Mouse (Mus musculus) lung, embryonic 16.5 days (tissue): ENCODE data around the gene Pdik1l. TPM values are rescaled to one million over a fixed set of nuclear protein-coding genes. Genes with fewer than 3 reads are reported as not detected.
"Not testable (repeated sequence)": the region's sequence is repeated elsewhere in the genome, so short reads cannot be mapped to it uniquely, and the experiment has no call there.

Experiments
- ATAC-seq: fragments of 200-750 bp; cut with Nextera tagmentation; 2 replicates; pipeline ENCODE4 v1.8.0; 2017; ENCODE audit warnings: low read depth, mild to moderate bottlenecking, moderate library complexity
- H3K27ac ChIP-seq: fragments of 300-500 bp; sonication (generic); 2 replicates; pipeline ENCODE4 v1.5.1; 2014; ENCODE audit warnings: mild to moderate bottlenecking, control low read depth, low read length
- H3K27me3 ChIP-seq: fragments of 300-500 bp; sonication (generic); 2 replicates; pipeline ENCODE4 v1.6.1; 2014; ENCODE audit warnings: low read depth, low read length, mixed read lengths; ENCODE audit not compliant: control insufficient read depth, insufficient read depth
- H3K36me3 ChIP-seq: fragments of 300-500 bp; sonication (generic); 2 replicates; pipeline ENCODE4 v1.6.1; 2014; ENCODE audit warnings: low read length; ENCODE audit not compliant: control insufficient read depth, insufficient read depth
- H3K4me1 ChIP-seq: fragments of 300-500 bp; sonication (generic); replicated peaks from 2 replicates; pipeline ENCODE4 v1.6.1; 2014; ENCODE audit warnings: low read length, mixed read lengths; ENCODE audit not compliant: control insufficient read depth, insufficient read depth
- H3K4me2 ChIP-seq: fragments of 300-500 bp; sonication (generic); 2 replicates; pipeline ENCODE4 v1.6.1; 2014; ENCODE audit warnings: low read depth, low read length, control low read depth
- H3K4me3 ChIP-seq: fragments of 300-500 bp; sonication (generic); 2 replicates; pipeline ENCODE4 v1.5.1; 2014; ENCODE audit warnings: mild to moderate bottlenecking, low read length, control low read depth
- H3K9ac ChIP-seq: fragments of 300-500 bp; sonication (generic); 2 replicates; pipeline ENCODE4 v1.6.1; 2014; ENCODE audit warnings: low read length, control low read depth
- H3K9me3 ChIP-seq: fragments of 300-500 bp; sonication (generic); 2 replicates; pipeline ENCODE4 v1.6.1; 2016; ENCODE audit warnings: low read length; ENCODE audit not compliant: control insufficient read depth
- WGBS: fragments of 180-500 bp; shearing (Covaris S2); extraction: QIAGEN DNeasy Blood & Tissue Kit; methylation state at CpG from one replicate; pipeline ENCODE4 v1.1.7; 2014; 5-methylcytosine and 5-hydroxymethylcytosine counted together
- polyA plus RNA-seq: library from polyadenylated mRNA; unstranded; fragments of >200 nt; fragmentation: Nextera tagmentation; extraction: Ambion mirVana; gene quantifications from 2 replicates; pipeline ENCODE4 v1.2.1, GENCODE M21; 2015

Gene Pdik1l
- polyA plus RNA-seq, 1 experiment from 2014 or later = 23.4 TPM

DNA sequence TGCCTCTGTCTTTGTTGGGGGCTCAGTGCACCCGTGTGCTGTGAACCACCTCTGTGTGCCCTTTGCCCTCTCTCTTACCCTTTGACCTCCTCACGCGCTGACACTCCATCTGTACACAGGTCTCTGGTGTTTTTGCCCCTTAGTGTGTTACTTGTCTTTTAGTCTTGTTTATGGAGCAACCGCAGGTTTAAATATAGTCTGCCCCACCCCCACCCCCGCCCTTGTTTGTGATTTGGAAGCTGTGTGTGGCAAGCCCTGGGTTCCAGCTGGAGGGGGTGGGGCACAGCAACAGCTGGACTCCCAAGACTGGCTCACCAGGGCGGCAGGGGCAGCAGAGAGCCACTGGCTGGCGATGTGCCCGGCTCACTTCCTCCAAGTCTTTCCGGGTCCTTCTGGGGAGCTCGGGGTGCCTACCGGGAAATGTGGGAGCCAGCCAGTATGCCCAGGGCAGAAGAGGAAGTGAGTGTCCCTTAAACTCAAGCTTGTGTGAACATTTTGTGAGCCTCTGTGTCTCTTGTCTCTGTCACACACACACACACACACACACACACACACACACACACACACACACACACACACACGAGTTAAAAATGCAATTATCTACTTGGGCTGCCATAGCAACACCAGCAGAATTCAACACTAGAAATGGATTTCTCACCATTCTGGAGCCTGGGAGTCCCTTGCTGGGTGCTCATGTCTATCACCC lies 19.8 kb upstream of the Pdik1l start:
- Histone ChIP-seq H3K36me3 (no peaks in the 10 kb centered on the region), H3K4me1 (peaks cover 14% of the 10 kb centered on the region), H3K9me3 (no peaks in the 10 kb centered on the region), H3K27me3 (no peaks in the 10 kb centered on the region), H3K4me2 (peak overlapping the region; percentile 43), H3K4me3 (peak overlapping the region; percentile 17; the same call in 1 of the 2 replicates), H3K9ac (no peak overlapping the region), H3K27ac (peak overlapping the region; percentile 5; the same call in 1 of the 2 replicates)
- 2% methylated on average over 12 of the region's 12 CpGs for whole genome bisulfite sequencing
- peak; percentile 93 for ATAC-seq

DNA sequence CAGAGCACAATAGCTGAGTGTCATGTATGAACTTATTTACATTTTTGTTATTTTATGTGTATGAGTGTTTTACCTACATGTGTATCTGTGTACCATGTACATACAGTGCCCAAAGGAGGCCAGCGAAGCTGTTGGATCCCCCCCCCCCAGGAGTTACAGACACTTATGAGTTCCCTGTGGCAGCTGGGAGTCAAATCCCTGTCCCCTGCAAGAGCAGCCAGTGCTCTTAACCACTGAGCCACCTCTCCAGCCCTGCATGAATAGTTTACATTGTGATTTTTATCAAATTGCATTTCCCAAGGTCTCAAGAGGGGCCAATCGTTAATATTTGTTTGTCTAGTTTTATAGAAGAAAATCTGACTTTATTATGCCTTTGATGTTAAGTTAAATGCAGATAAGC lies 19.3 kb upstream of the Pdik1l start:
- Histone ChIP-seq H3K27me3 (no peaks in the 10 kb centered on the region), H3K36me3 (no peaks in the 10 kb centered on the region), H3K9ac (no peak overlapping the region), H3K4me3 (peak overlapping the region; percentile 17; the same call in 1 of the 2 replicates), H3K4me2 (peak overlapping the region; percentile 43), H3K4me1 (peaks cover 14% of the 10 kb centered on the region), H3K9me3 (no peaks in the 10 kb centered on the region), H3K27ac (0 out of 2 replicates have a peak overlapping the region, but pooled peaks have one; percentile 5)
- ATAC-seq = peak; percentile 34
- WGBS = 30% methylated on average over 2 of the region's 2 CpGs

DNA sequence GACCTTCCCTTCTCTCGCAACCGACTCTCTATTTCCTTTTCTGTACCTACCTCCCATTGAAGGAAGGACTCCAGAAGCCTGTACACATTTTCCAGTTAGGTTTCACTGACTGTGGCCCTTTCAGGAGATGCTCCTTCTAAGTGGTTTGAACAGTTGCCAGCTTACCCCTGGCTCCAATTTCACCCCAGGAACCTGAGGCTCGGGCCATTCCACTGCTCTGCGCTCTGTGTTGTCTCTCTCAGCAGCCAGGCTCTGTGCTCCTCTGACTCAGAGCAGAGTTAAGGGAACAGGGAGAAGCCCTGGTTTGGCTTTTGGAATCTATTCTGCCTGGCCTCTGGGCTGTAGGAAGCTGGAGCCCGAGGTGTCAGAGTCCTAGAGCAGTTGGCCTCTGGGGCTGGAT lies 14.4 kb upstream of the Pdik1l start:
- H3K4me3 ChIP-seq = no peak overlapping the region
- no peak overlapping the region for H3K27ac ChIP-seq
- ATAC-seq = no peak
- H3K4me2 ChIP-seq = no peak overlapping the region
- H3K9me3 ChIP-seq = no peaks in the 10 kb centered on the region
- no peaks in the 10 kb centered on the region for H3K27me3 ChIP-seq
- H3K9ac ChIP-seq = no peak overlapping the region
- 65% methylated on average over 5 of the region's 5 CpGs for WGBS
- peaks cover 5% of the 10 kb centered on the region for H3K4me1 ChIP-seq
- no peaks in the 10 kb centered on the region for H3K36me3 ChIP-seq

DNA sequence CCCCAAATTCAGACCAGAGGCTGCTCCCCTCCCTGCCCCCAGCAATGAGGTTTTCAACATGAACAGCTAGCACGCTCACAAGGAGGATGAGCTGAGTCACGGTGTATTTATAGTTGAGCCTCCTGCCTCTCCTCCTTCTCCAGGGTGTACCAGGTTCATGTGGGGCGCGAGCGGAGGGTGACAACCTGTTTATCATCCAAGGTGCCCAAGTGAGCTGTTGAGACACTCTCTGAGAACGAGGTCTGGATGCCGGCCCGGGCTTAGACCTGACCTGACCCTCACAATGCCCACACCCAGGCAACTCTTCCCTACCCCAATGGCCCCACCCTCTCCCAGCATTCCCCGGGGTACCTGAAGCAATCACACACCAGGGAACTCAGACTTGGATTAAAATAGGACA lies 12.6 kb upstream of the Pdik1l start:
- peak; percentile 17; the same call in 1 of the 2 replicates for ATAC-seq
- H3K4me2 ChIP-seq = no peak overlapping the region
- no peaks in the 10 kb centered on the region for H3K36me3 ChIP-seq
- H3K27ac ChIP-seq = no peak overlapping the region
- H3K9me3 ChIP-seq = peaks cover 3% of the 10 kb centered on the region; the same call in 1 of the 2 replicates
- WGBS = 52% methylated on average over 9 of the region's 9 CpGs
- H3K27me3 ChIP-seq = no peaks in the 10 kb centered on the region
- H3K4me1 ChIP-seq = no peaks in the 10 kb centered on the region
- H3K9ac ChIP-seq = no peak overlapping the region
- no peak overlapping the region for H3K4me3 ChIP-seq

DNA sequence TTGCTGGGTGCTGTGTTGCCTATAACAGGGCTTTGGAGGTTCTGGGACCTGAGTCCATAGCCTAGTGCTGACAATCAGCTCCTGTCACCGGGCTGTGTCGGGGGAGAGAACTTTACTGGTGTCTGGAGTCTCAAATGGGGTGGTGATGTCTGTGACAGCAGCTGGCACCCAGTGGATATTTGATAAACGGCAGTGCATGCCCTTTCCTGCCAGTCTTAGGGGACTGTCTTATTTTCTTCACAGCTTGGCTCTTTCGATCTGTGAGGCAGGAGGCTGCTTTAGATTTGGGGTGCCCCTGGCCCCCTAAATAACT lies 11.8 kb upstream of the Pdik1l start:
- H3K27me3 ChIP-seq = no peaks in the 10 kb centered on the region
- peaks cover 3% of the 10 kb centered on the region; the same call in 1 of the 2 replicates for H3K9me3 ChIP-seq
- no peak for ATAC-seq
- no peak overlapping the region for H3K27ac ChIP-seq
- no peak overlapping the region for H3K4me3 ChIP-seq
- WGBS = 51% methylated on average over 4 of the region's 4 CpGs
- H3K4me1 ChIP-seq = no peaks in the 10 kb centered on the region
- H3K9ac ChIP-seq = no peak overlapping the region
- H3K4me2 ChIP-seq = no peak overlapping the region
- H3K36me3 ChIP-seq = no peaks in the 10 kb centered on the region

DNA sequence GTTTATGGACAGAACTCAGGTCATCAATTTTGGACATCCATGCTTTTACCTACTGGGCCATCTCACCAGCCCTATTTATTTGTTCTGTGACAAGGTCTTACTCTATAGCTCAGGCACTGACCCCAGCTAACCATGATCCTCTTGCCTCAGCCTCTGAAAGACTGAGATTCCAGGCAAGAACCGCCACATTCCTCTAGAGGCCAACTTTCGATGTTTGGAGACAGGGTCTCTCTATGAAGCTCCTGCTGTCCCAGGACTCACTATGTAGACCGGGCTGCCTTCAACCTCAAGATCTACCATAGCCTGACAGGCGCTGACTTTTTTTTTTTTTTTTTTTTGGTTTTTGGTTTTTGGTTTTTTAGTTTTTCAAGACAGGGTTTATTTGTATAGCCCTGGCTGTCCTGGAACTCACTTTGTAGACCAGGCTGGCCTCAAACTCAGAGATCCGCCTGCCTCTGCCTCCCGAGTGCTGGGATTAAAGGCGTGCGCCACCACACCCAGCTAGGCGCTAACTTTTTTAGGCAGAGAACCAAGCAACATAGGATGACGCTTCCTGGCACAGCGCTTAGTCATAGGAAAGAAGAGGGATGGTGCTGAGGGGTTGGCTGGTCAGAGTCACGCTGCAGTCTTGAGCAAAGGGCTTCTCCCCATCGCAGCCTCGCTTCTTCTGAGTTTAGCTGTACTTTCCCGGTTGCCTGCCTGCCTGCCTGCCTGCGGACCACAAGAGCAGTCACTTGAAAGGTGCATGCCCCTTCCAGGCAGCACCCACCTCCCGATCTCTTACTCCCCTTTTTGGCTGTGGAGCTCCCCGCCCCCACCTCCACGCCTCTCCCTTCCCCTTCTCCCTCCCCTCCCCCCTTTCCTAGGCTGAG lies 11.2 kb upstream of the Pdik1l start:
- Histone ChIP-seq H3K4me1 (no peaks in the 10 kb centered on the region), H3K4me3 (no peak overlapping the region), H3K27me3 (no peaks in the 10 kb centered on the region), H3K27ac (no peak overlapping the region), H3K4me2 (no peak overlapping the region), H3K36me3 (no peaks in the 10 kb centered on the region), H3K9me3 (peaks cover 3% of the 10 kb centered on the region; the same call in 1 of the 2 replicates), H3K9ac (no peak overlapping the region)
- no peak for ATAC-seq
- WGBS = 66% methylated on average over 18 of the region's 19 CpGs

DNA sequence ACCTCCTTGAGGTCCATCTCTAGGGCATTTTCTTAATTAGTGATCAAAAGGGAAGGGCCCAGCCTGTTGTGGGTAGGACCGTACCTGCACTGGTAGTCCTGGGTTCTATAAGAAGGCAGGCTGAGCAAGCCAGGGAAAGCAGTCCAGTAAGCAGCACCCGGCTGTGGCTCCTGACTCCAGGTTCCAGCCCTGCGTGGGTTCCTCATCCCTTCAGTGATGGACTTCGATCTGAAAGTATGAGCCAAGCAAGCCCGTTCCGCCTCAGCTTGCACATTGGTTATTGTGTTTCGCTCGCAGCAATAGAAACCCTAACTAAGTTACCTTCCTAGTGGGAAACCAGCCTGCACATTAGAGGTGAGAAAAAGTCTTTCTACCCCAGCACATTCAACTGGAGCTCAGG lies 9.7 kb upstream of the Pdik1l start:
- Histone ChIP-seq H3K9ac (no peak overlapping the region), H3K36me3 (no peaks in the 10 kb centered on the region), H3K4me1 (no peaks in the 10 kb centered on the region), H3K27me3 (no peaks in the 10 kb centered on the region; the same call in 1 of the 2 replicates), H3K4me3 (no peak overlapping the region), H3K27ac (no peak overlapping the region), H3K9me3 (peaks cover 3% of the 10 kb centered on the region; the same call in 1 of the 2 replicates), H3K4me2 (no peak overlapping the region)
- WGBS = 89% methylated on average over 8 of the region's 8 CpGs
- ATAC-seq = no peak

DNA sequence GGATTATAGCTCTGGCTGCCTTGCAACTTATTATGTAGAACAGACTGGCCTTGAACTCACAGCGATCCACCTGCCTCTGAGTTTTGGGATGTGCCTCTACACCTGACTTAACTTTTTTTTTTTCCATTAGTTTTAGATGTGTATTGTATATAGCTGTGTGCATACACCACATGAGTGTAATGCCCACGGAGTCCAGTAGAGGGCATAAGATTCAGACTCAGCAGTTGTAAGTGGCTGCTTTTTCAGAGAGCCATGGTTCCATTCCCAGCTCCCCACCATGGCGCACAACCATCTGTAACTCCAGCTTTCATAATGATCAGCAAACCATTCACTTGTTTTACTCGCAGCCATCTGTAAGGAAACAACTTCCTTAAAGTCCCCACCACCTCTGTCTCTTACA lies 8.8 kb upstream of the Pdik1l start:
- ATAC-seq = no peak
- Histone ChIP-seq H3K4me1 (no peaks in the 10 kb centered on the region), H3K36me3 (no peaks in the 10 kb centered on the region), H3K9ac (no peak overlapping the region), H3K4me2 (no peak overlapping the region), H3K4me3 (no peak overlapping the region), H3K27me3 (no peaks in the 10 kb centered on the region; the same call in 1 of the 2 replicates), H3K9me3 (peaks cover 3% of the 10 kb centered on the region; the same call in 1 of the 2 replicates), H3K27ac (no peak overlapping the region)
- 86% methylated on average over 4 of the region's 4 CpGs for WGBS

DNA sequence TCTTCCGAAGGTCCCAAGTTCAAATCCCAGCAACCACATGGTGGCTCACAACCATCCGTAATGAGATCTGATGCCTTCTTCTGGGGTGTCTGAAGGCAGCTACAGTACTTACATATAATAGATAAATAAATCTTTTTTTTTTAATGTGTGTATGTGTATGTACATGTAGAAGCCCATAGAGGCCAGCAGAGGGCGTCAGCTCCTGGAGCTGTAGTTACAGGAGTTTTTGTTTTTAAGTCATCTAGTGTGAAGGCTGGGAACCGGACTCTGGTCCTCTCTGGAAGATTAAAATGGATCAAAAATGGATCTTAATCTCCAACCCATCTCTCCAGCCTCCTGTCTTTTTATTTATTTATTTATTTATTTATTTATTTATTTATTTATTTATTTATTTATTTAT lies 8.4 kb upstream of the Pdik1l start:
- H3K4me1 ChIP-seq = not testable (repeated sequence)

More for the DNA sequence above, 8.4 kb upstream of the Pdik1l start:
- H3K9ac ChIP-seq, ATAC-seq, H3K27me3 ChIP-seq, H3K9me3 ChIP-seq, H3K27ac ChIP-seq, H3K4me3 ChIP-seq, H3K36me3 ChIP-seq, H3K4me2 ChIP-seq: not testable (repeated sequence)
- 83% methylated on average over 4 of the region's 4 CpGs for WGBS
